Mouse (Mus musculus) midbrain, postnatal 0 days (tissue): ENCODE results near the gene St3gal5. TPM values are rescaled to one million over a fixed set of nuclear protein-coding genes. Genes with fewer than 3 reads are reported as not detected.

ENCODE experiments used
- ATAC-seq: fragments of 200-750 bp; cut with Nextera tagmentation; 2 replicates; pipeline ENCODE4 v1.8.0; 2017; ENCODE audit warnings: moderate number of reproducible peaks, mild to moderate bottlenecking, moderate TSS enrichment, moderate library complexity; ENCODE audit not compliant: low FRiP score
- DNase-seq: peaks from one replicate; pipeline ENCODE4 v3.0.0-alpha.2; 2015; ENCODE audit warnings: low spot score
- H3K27ac ChIP-seq: fragments of 300-500 bp; sonication (generic); 2 replicates; pipeline ENCODE4 v1.5.1; 2014; ENCODE audit warnings: low read depth, mild to moderate bottlenecking, low read length, mixed read lengths
- H3K27me3 ChIP-seq: fragments of 300-500 bp; sonication (generic); 2 replicates; pipeline ENCODE4 v1.6.1; 2014; ENCODE audit warnings: low read length, control low read depth, mixed read lengths; ENCODE audit not compliant: insufficient read depth
- H3K36me3 ChIP-seq: fragments of 300-500 bp; sonication (generic); 2 replicates; pipeline ENCODE4 v1.6.1; 2014; ENCODE audit warnings: low read length, control low read depth, mixed read lengths; ENCODE audit not compliant: insufficient read depth
- H3K4me1 ChIP-seq: fragments of 300-500 bp; sonication (generic); 2 replicates; pipeline ENCODE4 v1.6.1; 2014; ENCODE audit warnings: mild to moderate bottlenecking, control low read depth, antibody characterized with exemption, low read length, mixed read lengths; ENCODE audit not compliant: insufficient read depth
- H3K4me2 ChIP-seq: fragments of 300-500 bp; sonication (generic); 2 replicates; pipeline ENCODE4 v1.6.1; 2014; ENCODE audit warnings: low read depth, mild to moderate bottlenecking, low read length, mixed read lengths; ENCODE audit not compliant: poor library complexity, severe bottlenecking
- H3K4me3 ChIP-seq: fragments of 300-500 bp; sonication (generic); 2 replicates; pipeline ENCODE4 v1.5.1; 2014; ENCODE audit warnings: low read depth, mild to moderate bottlenecking, low read length, moderate library complexity
- H3K9ac ChIP-seq: fragments of 300-500 bp; sonication (generic); replicated peaks from 2 replicates; pipeline ENCODE4 v1.6.1; 2014; ENCODE audit warnings: mild to moderate bottlenecking, low read length, moderate library complexity, mixed read lengths; ENCODE audit not compliant: poor library complexity, severe bottlenecking
- H3K9me3 ChIP-seq: fragments of 300-500 bp; sonication (generic); 2 replicates; pipeline ENCODE4 v1.6.1; 2016; ENCODE audit warnings: low read length, control low read depth
- CTCF ChIP-seq: IDR thresholded peaks from 2 replicates; pipeline ENCODE4 v1.5.1; 2016; ENCODE audit warnings: antibody characterized with exemption, mild to moderate bottlenecking
- WGBS: fragments of 180-500 bp; shearing (Covaris S2); extraction: QIAGEN DNeasy Blood & Tissue Kit; methylation state at CpG from one replicate; pipeline ENCODE4 v1.1.7; 2014; 5-methylcytosine and 5-hydroxymethylcytosine counted together
- polyA plus RNA-seq: library from polyadenylated mRNA; unstranded; fragments of >200 nt; fragmentation: Nextera tagmentation; extraction: Ambion mirVana; gene quantifications from 2 replicates; pipeline ENCODE4 v1.2.1, GENCODE M21; 2015
- total RNA-seq: library from RNA; depleted of rRNA; stranded (reverse); fragments of >200 nt; gene quantifications from 2 replicates; pipeline ENCODE4 v1.2.3, GENCODE M21; 2014

The St3gal5 gene
- total and polyA plus RNA-seq, 2 experiments from 2014 or later, result 24.0 to 51.9 TPM

DNA sequence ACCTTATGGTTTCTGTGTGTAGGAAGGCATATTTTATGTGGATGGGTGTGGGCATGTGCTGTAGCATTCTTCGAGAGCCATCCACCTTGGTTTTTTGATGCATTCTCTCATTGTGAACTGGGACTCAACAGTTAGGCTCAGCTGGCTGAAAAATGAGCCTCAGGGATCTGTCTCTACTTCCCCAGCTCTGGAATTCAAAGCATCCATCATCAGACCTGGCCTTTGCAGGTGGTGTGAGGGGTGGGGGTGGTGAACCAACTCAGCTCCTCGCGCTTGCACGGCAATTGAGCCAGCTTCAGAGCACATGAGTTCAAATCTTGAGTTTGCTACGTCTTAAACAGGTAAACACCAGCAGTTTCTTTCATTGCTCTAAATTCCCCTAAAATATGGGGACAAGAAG is 7.5 kb upstream of the St3gal5 start:
- Histone ChIP-seq H3K9ac (no peak overlapping the region), H3K27me3 (no peaks in the 10 kb centered on the region), H3K27ac (no peak overlapping the region), H3K4me1 (no peaks in the 10 kb centered on the region), H3K4me2 (no peak overlapping the region), H3K9me3 (no peaks in the 10 kb centered on the region), H3K4me3 (no peak overlapping the region), H3K36me3 (no peaks in the 10 kb centered on the region)
- TF ChIP-seq CTCF, result no peak
- WGBS, result 96% methylated on average over 5 of the region's 5 CpGs
- ATAC-seq (no peak), DNase-seq (no peak)

DNA sequence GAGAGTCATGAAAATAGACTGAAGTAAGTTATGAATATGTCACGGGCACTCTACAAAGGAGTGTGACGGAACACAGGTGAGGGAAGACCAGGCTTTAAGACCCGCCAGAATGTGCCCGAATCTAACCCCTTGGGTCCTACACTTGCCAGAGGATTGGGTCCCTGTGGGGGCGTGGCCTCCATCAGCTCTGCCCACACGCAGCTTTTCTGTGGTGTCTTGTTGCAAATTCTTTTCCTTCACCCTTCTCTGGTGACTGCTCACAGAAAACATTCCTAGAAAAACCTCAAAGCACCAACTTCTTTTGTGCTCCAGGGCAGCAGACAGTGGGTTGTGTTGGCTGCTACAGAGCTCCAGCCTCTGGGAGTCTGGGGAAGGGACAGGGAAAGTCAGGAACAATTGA is 6.4 kb upstream of the St3gal5 start:
- ATAC-seq (no peak), DNase-seq (no peak)
- 47% methylated on average over 6 of the region's 6 CpGs for WGBS
- H3K27ac ChIP-seq, result no peak overlapping the region
- H3K4me3 ChIP-seq, result no peak overlapping the region
- no peaks in the 10 kb centered on the region for H3K4me1 ChIP-seq
- H3K36me3 ChIP-seq, result no peaks in the 10 kb centered on the region
- TF ChIP-seq CTCF, result no peak
- no peak overlapping the region for H3K4me2 ChIP-seq
- no peak overlapping the region for H3K9ac ChIP-seq
- H3K9me3 ChIP-seq, result no peaks in the 10 kb centered on the region
- no peaks in the 10 kb centered on the region for H3K27me3 ChIP-seq

DNA sequence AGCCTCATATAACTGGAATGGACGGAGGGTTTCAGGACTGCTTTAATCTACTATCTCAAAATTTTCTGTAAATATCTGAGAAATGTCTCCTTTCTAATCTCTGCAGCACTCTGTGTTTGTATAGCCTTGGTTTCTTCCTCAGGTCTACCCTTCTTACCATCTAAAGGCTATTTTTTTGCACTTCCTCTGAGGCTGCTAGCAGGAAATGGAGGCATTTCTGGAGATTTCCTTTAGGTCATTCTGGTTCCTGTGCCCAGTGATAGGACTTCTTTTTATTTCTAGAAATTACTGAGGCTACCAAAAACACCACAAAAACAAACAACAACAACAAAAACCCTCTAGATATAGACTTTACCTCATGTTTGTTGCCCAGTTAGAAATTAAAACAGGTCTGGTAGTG is 4.3 kb upstream of the St3gal5 start:
- no peak for TF ChIP-seq CTCF
- H3K9me3 ChIP-seq, result no peaks in the 10 kb centered on the region
- no peaks in the 10 kb centered on the region for H3K27me3 ChIP-seq
- WGBS, result 95% methylated on average over 1 of the region's 1 CpGs
- H3K4me3 ChIP-seq, result no peak overlapping the region
- ATAC-seq (no peak), DNase-seq (no peak)
- no peak overlapping the region for H3K9ac ChIP-seq
- no peak overlapping the region for H3K27ac ChIP-seq
- H3K4me2 ChIP-seq, result no peak overlapping the region
- H3K4me1 ChIP-seq, result no peaks in the 10 kb centered on the region
- H3K36me3 ChIP-seq, result no peaks in the 10 kb centered on the region

DNA sequence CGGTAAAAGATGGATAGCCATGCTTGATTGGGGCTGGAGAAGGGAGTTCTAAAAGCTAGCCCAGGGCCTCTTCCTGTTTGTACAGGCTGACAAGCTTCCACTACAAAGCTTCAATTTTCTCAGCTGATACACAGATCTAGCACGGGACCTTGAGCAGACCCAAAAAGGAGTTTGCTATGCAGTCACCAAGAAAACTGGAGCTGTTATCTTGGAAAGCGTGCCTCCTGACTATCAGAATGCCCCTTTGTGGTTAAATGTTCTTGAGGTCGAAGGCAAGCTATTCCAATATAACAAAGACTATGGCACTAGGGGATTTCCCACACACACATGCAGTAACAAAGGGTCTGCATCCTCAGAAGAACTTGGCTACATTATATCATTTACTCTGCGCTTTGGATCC is 1.2 kb upstream of the St3gal5 start:
- no peak for TF ChIP-seq CTCF
- Histone ChIP-seq H3K36me3 (no peaks in the 10 kb centered on the region), H3K9ac (no peak overlapping the region), H3K27ac (no peak overlapping the region), H3K4me2 (no peak overlapping the region), H3K27me3 (no peaks in the 10 kb centered on the region), H3K9me3 (no peaks in the 10 kb centered on the region), H3K4me1 (peaks cover 8% of the 10 kb centered on the region; the same call in 1 of the 2 replicates), H3K4me3 (no peak overlapping the region)
- WGBS, result 81% methylated on average over 5 of the region's 5 CpGs
- ATAC-seq (no peak), DNase-seq (no peak)

DNA sequence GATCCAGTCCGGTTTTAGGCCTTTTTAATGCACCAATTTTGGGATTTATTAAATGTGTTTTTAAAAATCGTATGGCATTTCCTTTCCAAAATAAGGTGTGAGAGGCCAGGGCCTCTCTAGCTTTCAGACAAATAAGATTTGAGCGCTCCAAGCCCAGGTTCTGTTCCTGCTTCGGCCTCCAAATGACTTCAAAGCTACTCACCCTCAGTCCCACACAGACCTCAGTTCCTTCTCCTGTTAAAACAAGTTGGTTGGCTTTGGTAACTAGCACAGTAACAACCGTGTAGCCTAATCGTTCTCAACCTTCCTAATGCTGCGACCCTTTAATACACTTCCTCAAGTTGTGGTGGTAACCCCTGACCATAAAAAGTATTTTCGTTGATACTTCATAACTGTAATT is 723 bp upstream of the St3gal5 start:
- H3K4me1 ChIP-seq, result peaks cover 8% of the 10 kb centered on the region; the same call in 1 of the 2 replicates
- 58% methylated on average over 8 of the region's 8 CpGs for WGBS
- DNase-seq (no peak), ATAC-seq (no peak)
- H3K4me3 ChIP-seq, result peak overlapping the region; percentile 91
- H3K27me3 ChIP-seq, result no peaks in the 10 kb centered on the region
- no peak for TF ChIP-seq CTCF
- H3K9ac ChIP-seq, result 0 out of 2 replicates have a peak overlapping the region, but pooled peaks have one; percentile 84
- no peak overlapping the region for H3K27ac ChIP-seq
- H3K9me3 ChIP-seq, result no peaks in the 10 kb centered on the region
- H3K36me3 ChIP-seq, result no peaks in the 10 kb centered on the region
- peak overlapping the region; percentile 78 for H3K4me2 ChIP-seq

DNA sequence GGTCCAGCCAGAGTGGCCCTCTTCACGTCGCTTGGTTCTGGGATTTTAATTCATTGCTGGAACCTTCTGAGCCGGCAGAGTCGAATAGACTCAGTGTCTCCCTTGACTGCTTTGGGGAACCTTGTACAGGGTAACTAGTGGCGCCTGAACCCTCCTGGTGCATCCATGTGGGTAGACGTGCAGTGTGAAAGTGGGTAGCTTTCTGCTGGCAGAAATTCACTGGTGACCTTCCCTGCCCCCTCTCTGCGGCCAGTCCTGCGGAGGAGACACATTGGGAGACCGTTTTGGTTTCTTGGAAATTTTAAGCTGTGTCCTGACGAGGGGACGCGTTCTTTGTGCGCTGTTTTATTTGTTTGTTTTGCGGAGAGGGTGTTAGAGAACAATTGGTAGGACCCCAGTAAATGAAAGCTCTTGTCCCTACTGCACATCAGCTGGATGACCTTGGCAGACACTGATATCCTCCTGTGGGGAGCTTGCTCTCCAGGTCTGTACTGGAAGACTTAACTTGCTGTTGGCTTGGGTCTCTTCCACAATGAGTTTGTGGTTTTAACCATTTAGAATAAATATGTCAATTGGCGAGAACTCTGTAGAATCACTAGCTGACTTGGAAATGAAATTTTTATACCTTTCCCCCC is 746 bp downstream of the St3gal5 start:
- Histone ChIP-seq H3K4me1 (peaks cover 8% of the 10 kb centered on the region; the same call in 1 of the 2 replicates), H3K27ac (peak overlapping the region; percentile 73), H3K9ac (peak overlapping the region; percentile 84), H3K9me3 (no peaks in the 10 kb centered on the region), H3K4me3 (peak overlapping the region; percentile 91), H3K4me2 (peak overlapping the region; percentile 78), H3K36me3 (no peaks in the 10 kb centered on the region), H3K27me3 (no peaks in the 10 kb centered on the region)
- 3% methylated on average over 15 of the region's 15 CpGs for WGBS
- ATAC-seq, result peak; percentile 44; the same call in 1 of the 2 replicates
- no peak for TF ChIP-seq CTCF
- peak; percentile 32 for DNase-seq
